Mouse (Mus musculus): ENCODE results near the gene Txndc11. TPM values are rescaled to one million over a fixed set of nuclear protein-coding genes. Genes with fewer than 3 reads are reported as not detected.

Gene Txndc11
- total RNA-seq, 2 experiments from 2014 or later, result 36.8 to 71.7 TPM

- ATAC-seq (replicated peaks; ENCODE audit: poor library complexity, severe bottlenecking), result no peak
Observed at GRCm38 (mm10) chr16:11068666-11069065, 65.8 kb downstream of the Txndc11 start.

- peak; percentile 18 for ATAC-seq (replicated peaks; ENCODE audit: poor library complexity, severe bottlenecking)
Observed at GRCm38 (mm10) chr16:11066833-11067191, 67.6 kb downstream of the Txndc11 start.

- peak; percentile 88 for ATAC-seq (replicated peaks; ENCODE audit: poor library complexity, severe bottlenecking)
Observed at GRCm38 (mm10) chr16:11066029-11066832, 68.2 kb downstream of the Txndc11 start, which contains the start of gene Litaf. Gene Litaf (minus strand): TSS chr16:11066157.

GRCm38 (mm10) chr16:11065431-11065830 is 69.0 kb downstream of the Txndc11 start:
- no peak for ATAC-seq (replicated peaks; ENCODE audit: poor library complexity, severe bottlenecking)

- no peak for ATAC-seq (replicated peaks; ENCODE audit: poor library complexity, severe bottlenecking)
Observed at GRCm38 (mm10) chr16:11064742-11065141, 69.7 kb downstream of the Txndc11 start.

GRCm38 (mm10) chr16:11064341-11064740 is 70.1 kb downstream of the Txndc11 start:
- ATAC-seq (replicated peaks; ENCODE audit: poor library complexity, severe bottlenecking), result no peak

GRCm38 (mm10) chr16:11062794-11063721 is 71.4 kb downstream of the Txndc11 start:
- no peak for ATAC-seq (replicated peaks; ENCODE audit: poor library complexity, severe bottlenecking)

- no peak for ATAC-seq (replicated peaks; ENCODE audit: poor library complexity, severe bottlenecking)
Observed at GRCm38 (mm10) chr16:11060645-11061044, 73.8 kb downstream of the Txndc11 start, which contains the start of gene Snn. Gene Snn (plus strand): TSS chr16:11060945.

- ATAC-seq (replicated peaks; ENCODE audit: poor library complexity, severe bottlenecking), result no peak
Observed at GRCm38 (mm10) chr16:11055916-11056315, 78.5 kb downstream of the Txndc11 start.

- no peak for ATAC-seq (replicated peaks; ENCODE audit: poor library complexity, severe bottlenecking)
Observed at GRCm38 (mm10) chr16:11054871-11055270, 79.6 kb downstream of the Txndc11 start.

GRCm38 (mm10) chr16:11054409-11054808 is 80.0 kb downstream of the Txndc11 start:
- ATAC-seq (replicated peaks; ENCODE audit: poor library complexity, severe bottlenecking), result peak; percentile 44

- ATAC-seq (replicated peaks; ENCODE audit: poor library complexity, severe bottlenecking), result no peak
Observed at GRCm38 (mm10) chr16:11051134-11051533, 83.3 kb downstream of the Txndc11 start.

- no peak for ATAC-seq (replicated peaks; ENCODE audit: poor library complexity, severe bottlenecking)
Observed at GRCm38 (mm10) chr16:11050226-11050625, 84.2 kb downstream of the Txndc11 start.

- no peak for ATAC-seq (replicated peaks; ENCODE audit: poor library complexity, severe bottlenecking)
Observed at GRCm38 (mm10) chr16:11047130-11047529, 87.3 kb downstream of the Txndc11 start.

- no peak for ATAC-seq (replicated peaks; ENCODE audit: poor library complexity, severe bottlenecking)
Observed at GRCm38 (mm10) chr16:11046437-11046836, 88.0 kb downstream of the Txndc11 start.

GRCm38 (mm10) chr16:11043239-11043638 is 91.2 kb downstream of the Txndc11 start:
- no peak for ATAC-seq (replicated peaks; ENCODE audit: poor library complexity, severe bottlenecking)

GRCm38 (mm10) chr16:11040603-11041002 is 93.8 kb downstream of the Txndc11 start:
- ATAC-seq (replicated peaks; ENCODE audit: poor library complexity, severe bottlenecking), result no peak

GRCm38 (mm10) chr16:11035790-11036431 is 98.5 kb downstream of the Txndc11 start:
- ATAC-seq (replicated peaks; ENCODE audit: poor library complexity, severe bottlenecking), result peak; percentile 88

GRCm38 (mm10) chr16:11035273-11035672 is 99.2 kb downstream of the Txndc11 start:
- no peak for ATAC-seq (replicated peaks; ENCODE audit: poor library complexity, severe bottlenecking)

GRCm38 (mm10) chr16:11034193-11034803 is 100.2 kb downstream of the Txndc11 start:
- ATAC-seq (replicated peaks; ENCODE audit: poor library complexity, severe bottlenecking), result peak; percentile 91

All from granulocyte monocyte progenitor cell, adult 5-6 weeks (primary cell).